Mouse (Mus musculus) intestine, postnatal 0 days (tissue): ENCODE data around the gene Dcaf12l2. TPM values are rescaled to one million over a fixed set of nuclear protein-coding genes. Genes with fewer than 3 reads are reported as not detected.

ENCODE experiments used
- ATAC-seq: fragments of 200-750 bp; cut with Nextera tagmentation; 2 replicates; pipeline ENCODE4 v1.8.0; 2017; ENCODE audit warnings: mild to moderate bottlenecking, moderate TSS enrichment, moderate library complexity
- H3K27ac ChIP-seq: fragments of 300-500 bp; sonication (generic); 2 replicates; pipeline ENCODE4 v1.5.1; 2014; ENCODE audit warnings: mild to moderate bottlenecking, low read depth, low read length, moderate library complexity
- H3K27me3 ChIP-seq: fragments of 300-500 bp; sonication (generic); replicated peaks from 2 replicates; pipeline ENCODE4 v1.6.1; 2014; ENCODE audit warnings: low read length, mixed read lengths; ENCODE audit not compliant: control insufficient read depth, insufficient read depth
- H3K36me3 ChIP-seq: fragments of 300-500 bp; sonication (generic); 2 replicates; pipeline ENCODE4 v1.6.1; 2014; ENCODE audit warnings: mild to moderate bottlenecking, moderate library complexity; ENCODE audit not compliant: control insufficient read depth, insufficient read depth
- H3K4me1 ChIP-seq: fragments of 300-500 bp; sonication (generic); replicated peaks from 2 replicates; pipeline ENCODE4 v1.6.1; 2014; ENCODE audit warnings: antibody characterized with exemption, low read length, mixed read lengths; ENCODE audit not compliant: control insufficient read depth, insufficient read depth
- H3K4me2 ChIP-seq: fragments of 300-500 bp; sonication (generic); replicated peaks from 2 replicates; pipeline ENCODE4 v1.6.1; 2014; ENCODE audit warnings: low read depth, mild to moderate bottlenecking, moderate library complexity
- H3K4me3 ChIP-seq: fragments of 300-500 bp; sonication (generic); 2 replicates; pipeline ENCODE4 v1.5.1; 2014; ENCODE audit warnings: low read depth, low read length
- H3K9ac ChIP-seq: fragments of 300-500 bp; sonication (generic); 2 replicates; pipeline ENCODE4 v1.6.1; 2014; ENCODE audit warnings: mild to moderate bottlenecking, low read depth, low read length
- H3K9me3 ChIP-seq: fragments of 300-500 bp; sonication (generic); 2 replicates; pipeline ENCODE4 v1.6.1; 2016; ENCODE audit warnings: mixed run types; ENCODE audit not compliant: control insufficient read depth
- CTCF ChIP-seq: sonication (generic); IDR thresholded peaks from 2 replicates; pipeline ENCODE4 v1.5.1; 2016; ENCODE audit warnings: low read depth, mild to moderate bottlenecking, control low read depth, antibody characterized with exemption, moderate library complexity
- WGBS: fragments of 180-500 bp; shearing (Covaris S2); extraction: QIAGEN DNeasy Blood & Tissue Kit; methylation state at CpG from one replicate; pipeline ENCODE4 v1.1.7; 2014; 5-methylcytosine and 5-hydroxymethylcytosine counted together
- polyA plus RNA-seq: library from polyadenylated mRNA; unstranded; fragments of >200 nt; fragmentation: Nextera tagmentation; extraction: Ambion mirVana; gene quantifications from 2 replicates; pipeline ENCODE4 v1.2.1, GENCODE M21; 2015

Dcaf12l2 gene
- 0.34 and 0.42 TPM in 2 replicates for polyA plus RNA-seq

DNA sequence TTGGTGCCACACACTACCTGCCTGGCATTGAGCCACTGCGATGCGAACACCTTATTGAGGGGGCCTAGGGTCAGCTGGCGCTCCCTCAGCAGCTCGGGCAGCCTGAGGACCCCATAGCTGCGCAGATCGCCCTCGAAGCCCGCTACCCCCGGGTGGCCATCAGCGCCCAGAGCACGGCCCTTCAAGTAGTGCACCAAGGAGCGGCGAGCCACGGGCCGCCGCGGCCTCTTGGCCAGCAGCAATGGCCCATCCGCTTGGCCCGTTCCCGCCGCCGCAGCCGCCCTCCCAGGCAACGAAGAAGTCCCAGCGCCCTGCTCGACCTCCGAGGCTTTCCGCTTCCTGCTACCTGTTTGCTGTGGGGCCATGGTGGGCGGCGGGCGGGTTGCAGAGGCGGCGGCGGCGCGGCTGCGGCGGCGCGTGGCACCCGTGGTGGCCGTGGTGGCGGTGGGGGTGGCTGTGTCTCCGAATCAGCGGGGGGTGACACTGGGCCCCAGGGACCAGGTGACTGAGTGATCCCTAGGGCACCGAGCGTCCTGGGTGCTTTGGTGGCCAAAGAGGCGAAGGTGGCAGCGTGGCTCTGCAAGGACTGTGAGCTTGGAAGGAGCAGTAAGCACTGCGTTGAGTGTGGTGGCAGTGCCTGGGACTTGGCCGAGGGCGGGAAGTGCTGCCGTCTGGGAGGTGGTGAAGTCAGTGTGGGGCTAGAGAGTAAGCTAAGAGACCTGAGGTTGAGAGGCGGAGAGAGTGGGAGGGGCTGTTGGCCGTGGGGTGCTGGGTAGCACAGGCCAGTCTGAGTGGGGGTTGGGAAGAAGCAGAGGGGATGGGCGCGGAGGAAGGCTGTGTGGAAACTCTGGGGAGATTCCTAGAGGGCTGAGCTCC is at the start of gene Dcaf12l2:
Dcaf12l2 (minus strand) TSS at position 697 of the 876 bp plus-strand sequence.
- peak within 1 kb of the TSS; percentile 7; the same call in 1 of the 2 replicates for H3K9ac ChIP-seq
- 22% methylated on average over 52 of the region's 57 CpGs for WGBS

DNA sequence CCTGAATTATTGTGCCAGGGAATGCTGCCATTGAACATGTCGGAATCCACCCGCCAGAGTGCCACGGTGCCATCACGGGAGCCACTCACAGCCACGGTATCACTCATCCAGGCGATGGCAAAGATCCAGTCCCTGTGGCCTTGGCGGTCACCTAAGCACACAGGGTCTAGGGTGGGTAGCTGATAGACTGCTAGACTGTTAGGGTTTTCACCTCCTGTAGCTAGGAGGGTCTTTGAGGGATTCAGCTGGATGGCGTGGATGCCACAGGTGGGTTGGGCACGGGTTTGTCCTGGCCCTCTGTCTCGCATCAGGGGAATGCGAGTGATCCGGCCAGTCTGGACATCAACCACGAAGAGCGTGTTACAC is 879 bp downstream of the Dcaf12l2 start:
- Histone ChIP-seq H3K27me3 (no peaks in the 10 kb centered on the region), H3K27ac (no peak overlapping the region), H3K36me3 (no peaks in the 10 kb centered on the region), H3K4me1 (no peaks in the 10 kb centered on the region), H3K4me3 (peak overlapping the region; percentile 38), H3K9me3 (no peaks in the 10 kb centered on the region), H3K4me2 (peak overlapping the region; percentile 73), H3K9ac (no peak overlapping the region)
- 67% methylated on average over 14 of the region's 14 CpGs for WGBS
- TF ChIP-seq CTCF: no peak
- no peak for ATAC-seq

More for the DNA sequence above, at the start of gene Dcaf12l2:
- peak; percentile 51 for ATAC-seq
- Histone ChIP-seq H3K27me3 (no peaks in the 10 kb centered on the region), H3K27ac (no peak within 1 kb of the TSS), H3K4me1 (no peaks in the 10 kb centered on the region), H3K9me3 (no peaks in the 10 kb centered on the region), H3K36me3 (no peaks in the 10 kb centered on the region), H3K4me3 (peak within 1 kb of the TSS; percentile 38), H3K4me2 (peak within 1 kb of the TSS; percentile 73)
- no peak for TF ChIP-seq CTCF
